Mouse (Mus musculus) spleen, adult 2 months (tissue): Measurements from ENCODE around the gene Lhx1. TPM values are rescaled to one million over a fixed set of nuclear protein-coding genes. Genes with fewer than 3 reads are reported as not detected.

Experiments used
- DNase-seq, 2 experiments: peaks; one replicate each; pipeline versions ENCODE4 v3.0.0 to v3.0.0-alpha.2; 2012 to 2021; ENCODE audit warnings: low spot score in 2 of 2, low read depth in 1 of 2
- H3K27ac ChIP-seq: fragments of 200-500 bp; 2 replicates; pipeline ENCODE4 v1.5.1; 2012; ENCODE audit warnings: low read length, inconsistent platforms; ENCODE audit not compliant: insufficient read depth
- H3K27me3 ChIP-seq: fragments of 200-500 bp; 2 replicates; pipeline ENCODE4 v1.6.1; 2012; ENCODE audit warnings: mild to moderate bottlenecking, moderate library complexity, low read length, inconsistent platforms; ENCODE audit not compliant: control insufficient read depth, insufficient read depth
- H3K36me3 ChIP-seq: fragments of 200-500 bp; 2 replicates; pipeline ENCODE4 v1.6.1; 2012; ENCODE audit warnings: mild to moderate bottlenecking, low read length, inconsistent platforms; ENCODE audit not compliant: control insufficient read depth, insufficient read depth
- H3K4me1 ChIP-seq: fragments of 200-500 bp; 2 replicates; pipeline ENCODE4 v1.6.1; 2011; ENCODE audit warnings: inconsistent platforms; ENCODE audit not compliant: control insufficient read depth, insufficient read depth, insufficient read length
- H3K4me3 ChIP-seq: fragments of 200-500 bp; 2 replicates; pipeline ENCODE4 v1.5.1; 2011; ENCODE audit warnings: mild to moderate bottlenecking, inconsistent platforms; ENCODE audit not compliant: insufficient read depth, insufficient read length; ENCODE audit errors: extremely low read depth
- CTCF ChIP-seq: fragments of 200-500 bp; IDR thresholded peaks from 2 replicates; pipeline ENCODE4 v1.5.1; 2011; ENCODE audit warnings: mild to moderate bottlenecking, inconsistent platforms; ENCODE audit not compliant: insufficient read depth, insufficient read length, insufficient replicate concordance; ENCODE audit errors: extremely low read depth
- POLR2A ChIP-seq: fragments of 200-500 bp; IDR thresholded peaks from 2 replicates; pipeline ENCODE4 v1.6.1; 2011; ENCODE audit warnings: low read depth, low read length, inconsistent platforms
- WGBS: fragments of 180-500 bp; shearing (Covaris S2); methylation state at CpG from one replicate; pipeline ENCODE4 v1.1.7; 2018; 5-methylcytosine and 5-hydroxymethylcytosine counted together
- polyA plus RNA-seq: library from polyadenylated mRNA; depleted of rRNA; stranded (reverse); fragments of >200 nt; gene quantifications from 2 replicates; pipeline ENCODE4 v1.2.3, GENCODE M21; 2012

The Lhx1 gene
- polyA plus RNA-seq, 1 experiment = not detected

- DNase-seq = no peak
- WGBS = 42% methylated on average over 3 of the region's 3 CpGs
- TF ChIP-seq POLR2A (no peak), CTCF (no peak)
Observed at GRCm38 (mm10) chr11:84521071-84521390, 4.3 kb downstream of the Lhx1 start.

DNA sequence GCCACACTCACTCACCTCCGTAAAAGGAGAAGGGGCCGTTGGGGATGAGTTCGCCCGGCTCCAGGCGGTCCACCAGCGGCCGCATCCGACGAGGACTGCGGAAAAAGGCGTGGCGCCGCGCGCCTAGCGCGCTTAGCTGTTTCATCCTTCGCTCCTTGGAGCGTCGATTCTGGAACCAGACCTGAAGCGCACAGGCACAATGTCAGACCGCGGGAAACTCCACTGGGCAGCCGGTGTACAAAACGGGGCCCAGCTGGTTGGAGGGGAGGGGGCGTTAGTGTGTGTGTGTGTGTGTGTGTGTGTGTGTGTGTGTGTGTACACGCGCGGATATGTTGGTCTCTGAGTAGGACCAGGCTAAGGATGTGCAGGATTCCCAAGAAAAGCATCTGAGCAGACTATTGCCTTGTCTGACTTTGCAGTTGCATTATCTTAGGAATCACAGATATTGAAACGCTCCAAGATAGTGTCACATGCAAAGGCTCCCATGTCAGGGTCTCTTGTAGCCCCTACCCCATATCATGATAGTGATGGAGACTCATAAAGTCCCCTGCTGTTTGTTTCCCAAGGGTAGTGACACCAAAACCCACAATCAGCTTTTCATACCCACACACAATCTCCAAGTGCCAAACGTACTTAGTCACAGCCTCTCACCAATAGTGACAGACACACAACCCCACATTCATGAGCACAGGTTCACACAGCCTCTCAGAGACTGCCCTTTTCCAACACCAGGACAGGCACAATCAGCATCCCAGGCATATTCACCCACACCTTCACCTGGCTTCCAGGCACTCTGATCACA, 4.9 kb downstream of the Lhx1 start:
- TF ChIP-seq POLR2A = no peak
- Histone ChIP-seq H3K36me3 (no peaks in the 10 kb centered on the region), H3K27ac (no peak overlapping the region), H3K27me3 (peaks cover 44% of the 10 kb centered on the region), H3K4me3 (no peak overlapping the region), H3K4me1 (peaks cover 7% of the 10 kb centered on the region; the same call in 1 of the 2 replicates)
- no peak for DNase-seq
- 10% methylated on average over 31 of the region's 31 CpGs for WGBS

More at GRCm38 (mm10) chr11:84521071-84521390, 4.3 kb downstream of the Lhx1 start:
- Histone ChIP-seq H3K27ac (no peak overlapping the region), H3K36me3 (no peaks in the 10 kb centered on the region), H3K4me3 (no peak overlapping the region), H3K27me3 (peaks cover 50% of the 10 kb centered on the region), H3K4me1 (peaks cover 12% of the 10 kb centered on the region)

- no peak for DNase-seq
- H3K36me3 ChIP-seq = no peaks in the 10 kb centered on the region
- no peak overlapping the region for H3K27ac ChIP-seq
- no peak for TF ChIP-seq CTCF
- no peak overlapping the region for H3K4me3 ChIP-seq
- 17% methylated on average over 34 of the region's 34 CpGs for WGBS
- H3K4me1 ChIP-seq = peaks cover 3% of the 10 kb centered on the region; the same call in 1 of the 2 replicates
- peaks cover 42% of the 10 kb centered on the region for H3K27me3 ChIP-seq
Observed at GRCm38 (mm10) chr11:84519576-84520268, 5.6 kb downstream of the Lhx1 start.

DNA sequence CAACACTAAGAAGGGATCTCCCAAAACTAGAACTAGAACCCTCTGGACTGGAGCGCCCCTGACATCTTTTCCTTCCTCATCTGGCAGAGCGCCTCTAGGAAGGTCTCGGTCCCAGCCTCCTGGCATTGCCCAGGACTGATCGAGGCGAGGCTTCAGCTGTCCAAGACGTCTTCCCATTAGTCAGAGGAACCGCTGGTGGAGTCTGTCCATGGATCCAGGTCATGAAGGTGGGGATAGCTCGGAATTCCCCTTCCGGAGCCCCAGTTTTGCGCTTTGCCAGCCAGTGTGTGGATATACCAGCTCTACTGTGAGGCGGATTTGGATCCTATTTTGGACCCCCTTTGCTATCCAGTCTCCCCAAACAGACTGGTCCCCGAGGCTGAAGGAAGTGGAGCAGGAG, 6.3 kb downstream of the Lhx1 start:
- 26% methylated on average over 12 of the region's 12 CpGs for WGBS
- Histone ChIP-seq H3K27me3 (peaks cover 39% of the 10 kb centered on the region), H3K4me1 (0 out of 2 replicates have a peak, but pooled peaks cover 2% of the 10 kb centered on the region), H3K27ac (no peak overlapping the region), H3K36me3 (no peaks in the 10 kb centered on the region), H3K4me3 (no peak overlapping the region)
- no peak for DNase-seq
- no peak for TF ChIP-seq POLR2A

- WGBS = 59% methylated on average over 5 of the region's 5 CpGs
- Histone ChIP-seq H3K27me3 (peaks cover 37% of the 10 kb centered on the region), H3K36me3 (no peaks in the 10 kb centered on the region), H3K4me3 (no peak overlapping the region), H3K27ac (no peak overlapping the region), H3K4me1 (0 out of 2 replicates have a peak, but pooled peaks cover 2% of the 10 kb centered on the region)
- TF ChIP-seq POLR2A (no peak), CTCF (no peak)
- DNase-seq = no peak
Observed at GRCm38 (mm10) chr11:84518261-84518660, 7.1 kb downstream of the Lhx1 start.

DNA sequence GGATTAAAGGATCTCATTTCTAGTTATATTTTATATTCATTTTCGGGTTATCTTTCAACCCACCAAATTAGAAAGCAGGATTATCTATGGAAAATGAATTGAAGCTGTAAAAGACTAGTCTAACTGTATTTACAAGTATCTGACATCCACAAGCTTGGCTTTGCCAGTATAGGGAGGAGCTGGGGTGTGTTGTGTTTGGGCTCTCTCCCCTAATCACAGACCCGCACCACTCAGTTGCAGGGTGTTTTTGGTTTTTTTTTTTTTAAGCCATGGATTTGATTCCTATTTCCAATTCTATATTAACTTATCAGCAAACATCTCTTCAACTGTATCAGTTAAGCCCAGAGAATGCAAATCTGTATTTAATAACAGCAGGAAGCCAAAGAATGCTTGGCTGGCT, 7.9 kb downstream of the Lhx1 start:
- 36% methylated on average over 2 of the region's 2 CpGs for WGBS

More for the DNA sequence above, 7.9 kb downstream of the Lhx1 start:
- no peaks in the 10 kb centered on the region; the same call in 1 of the 2 replicates for H3K4me1 ChIP-seq
- no peak overlapping the region for H3K4me3 ChIP-seq
- H3K36me3 ChIP-seq = no peaks in the 10 kb centered on the region
- H3K27ac ChIP-seq = no peak overlapping the region
- TF ChIP-seq POLR2A (no peak), CTCF (no peak)
- peaks cover 30% of the 10 kb centered on the region for H3K27me3 ChIP-seq
- no peak for DNase-seq
